Mouse (Mus musculus) gastrocnemius, adult 2 months (tissue): ENCODE data around the gene Suco. TPM values are rescaled to one million over a fixed set of nuclear protein-coding genes. Genes with fewer than 3 reads are reported as not detected.

Source experiments
- DNase-seq: peaks from one replicate; pipeline ENCODE4 v3.0.0; 2022
- H3K27ac ChIP-seq: fragments of 200-600 bp; 2 replicates; pipeline ENCODE4 v1.8.1; 2022; ENCODE audit warnings: mild to moderate bottlenecking
- H3K4me3 ChIP-seq: fragments of 200-600 bp; 2 replicates; pipeline ENCODE4 v1.8.1; 2022; ENCODE audit warnings: mild to moderate bottlenecking, moderate library complexity
- CTCF ChIP-seq: fragments of 200-600 bp; IDR thresholded peaks from 2 replicates; pipeline ENCODE4 v1.8.1; 2022; ENCODE audit warnings: antibody characterized with exemption, mild to moderate bottlenecking, moderate library complexity
- intact Hi-C: fragments of 180-260 bp; cut with DNase I; formaldehyde crosslinking; loops from one replicate; pipeline ENCODE4 v1.15.1; 2025
- total RNA-seq, 2 experiments: library from RNA; stranded (reverse); gene quantifications; 2 replicates each; pipeline ENCODE4 v1.2.3; 2021

Suco gene
- total RNA-seq, 2 experiments from 2014 or later, result 8.4 to 9.9 TPM

- no peak for DNase-seq
- TF ChIP-seq CTCF, result no peak
- H3K27ac ChIP-seq, result peak overlapping the region; percentile 95
- peak overlapping the region; percentile 89 for H3K4me3 ChIP-seq
- intact Hi-C loops, result loop anchor here (5.0 to 10.0 kb wide), 3 partner anchors 90 to 1663 kb away; partner anchors contain the start of genes Cacybp, Mettl13 and Pigc
Measured at GRCm38 (mm10) chr1:161877580-161878142, 1.2 kb upstream of the Suco start.

GRCm38 (mm10) chr1:161875706-161876552 lies 553 bp downstream of the Suco start:
- Histone ChIP-seq H3K27ac (peak overlapping the region; percentile 95), H3K4me3 (peak overlapping the region; percentile 89)
- peak; percentile 19 for DNase-seq
- intact Hi-C loops, result loop anchor here (5.0 to 10.0 kb wide), 3 partner anchors 91 to 1661 kb away; partner anchors contain the start of genes Cacybp, Mettl13 and Pigc
- no peak for TF ChIP-seq CTCF

- DNase-seq, result no peak
- intact Hi-C loops, result no loop called here
- no peak for TF ChIP-seq CTCF
- Histone ChIP-seq H3K27ac (no peak overlapping the region), H3K4me3 (no peak overlapping the region)
Measured at GRCm38 (mm10) chr1:161869422-161869821, 7.1 kb downstream of the Suco start.

- TF ChIP-seq CTCF, result no peak
- DNase-seq, result no peak
- H3K27ac ChIP-seq, result no peak overlapping the region; the same call in 1 of the 2 replicates
- no peak overlapping the region for H3K4me3 ChIP-seq
- intact Hi-C loops, result no loop called here
Measured at GRCm38 (mm10) chr1:161868413-161868812, 8.1 kb downstream of the Suco start.

GRCm38 (mm10) chr1:161863742-161864141 lies 12.7 kb downstream of the Suco start:
- TF ChIP-seq CTCF, result no peak
- DNase-seq, result no peak
- H3K4me3 ChIP-seq, result no peak overlapping the region
- no peak overlapping the region for H3K27ac ChIP-seq
- intact Hi-C loops, result no loop called here

GRCm38 (mm10) chr1:161859248-161859647 lies 17.2 kb downstream of the Suco start:
- H3K27ac ChIP-seq, result no peak overlapping the region
- no peak for TF ChIP-seq CTCF
- DNase-seq, result no peak
- intact Hi-C loops, result no loop called here
- no peak overlapping the region for H3K4me3 ChIP-seq

GRCm38 (mm10) chr1:161826677-161827076 lies 49.8 kb downstream of the Suco start:
- intact Hi-C loops, result no loop called here
- Histone ChIP-seq H3K4me3 (no peak overlapping the region), H3K27ac (no peak overlapping the region)
- DNase-seq, result no peak
- no peak for TF ChIP-seq CTCF

GRCm38 (mm10) chr1:161809428-161809827 lies 67.1 kb downstream of the Suco start:
- Histone ChIP-seq H3K4me3 (no peak overlapping the region), H3K27ac (no peak overlapping the region)
- intact Hi-C loops, result no loop called here
- no peak for TF ChIP-seq CTCF
- DNase-seq, result no peak

- intact Hi-C loops, result no loop called here
- no peak for TF ChIP-seq CTCF
- Histone ChIP-seq H3K27ac (no peak overlapping the region), H3K4me3 (no peak overlapping the region)
- DNase-seq, result no peak
Measured at GRCm38 (mm10) chr1:161808980-161809379, 67.5 kb downstream of the Suco start.

- TF ChIP-seq CTCF, result no peak
- intact Hi-C loops, result no loop called here
- DNase-seq, result no peak
- H3K4me3 ChIP-seq, result no peak overlapping the region
- H3K27ac ChIP-seq, result no peak overlapping the region
Measured at GRCm38 (mm10) chr1:161804541-161804971, 71.9 kb downstream of the Suco start.

- DNase-seq, result no peak
- Histone ChIP-seq H3K27ac (no peak overlapping the region), H3K4me3 (no peak overlapping the region)
- no peak for TF ChIP-seq CTCF
- intact Hi-C loops, result no loop called here
Measured at GRCm38 (mm10) chr1:161801321-161801720, 75.2 kb downstream of the Suco start.

GRCm38 (mm10) chr1:161800256-161800655 lies 76.2 kb downstream of the Suco start:
- H3K27ac ChIP-seq, result no peak overlapping the region
- no peak overlapping the region for H3K4me3 ChIP-seq
- no peak for TF ChIP-seq CTCF
- intact Hi-C loops, result no loop called here
- DNase-seq, result no peak

- no peak overlapping the region for H3K27ac ChIP-seq
- H3K4me3 ChIP-seq, result no peak overlapping the region
- intact Hi-C loops, result no loop called here
- DNase-seq, result no peak
- TF ChIP-seq CTCF, result no peak
Measured at GRCm38 (mm10) chr1:161799791-161800190, 76.7 kb downstream of the Suco start.

GRCm38 (mm10) chr1:161798866-161799265 lies 77.6 kb downstream of the Suco start:
- intact Hi-C loops, result no loop called here
- no peak for DNase-seq
- Histone ChIP-seq H3K4me3 (no peak overlapping the region), H3K27ac (no peak overlapping the region)
- TF ChIP-seq CTCF, result no peak
